Mouse (Mus musculus): Measurements from ENCODE around the gene Ppp4r3b. TPM values are rescaled to one million over a fixed set of nuclear protein-coding genes. Genes with fewer than 3 reads are reported as not detected.

Gene Ppp4r3b
- polyA plus RNA-seq (2015; fragmentation: Nextera tagmentation; extraction: Ambion mirVana): 47.4 and 47.7 TPM in 2 replicates

DNA sequence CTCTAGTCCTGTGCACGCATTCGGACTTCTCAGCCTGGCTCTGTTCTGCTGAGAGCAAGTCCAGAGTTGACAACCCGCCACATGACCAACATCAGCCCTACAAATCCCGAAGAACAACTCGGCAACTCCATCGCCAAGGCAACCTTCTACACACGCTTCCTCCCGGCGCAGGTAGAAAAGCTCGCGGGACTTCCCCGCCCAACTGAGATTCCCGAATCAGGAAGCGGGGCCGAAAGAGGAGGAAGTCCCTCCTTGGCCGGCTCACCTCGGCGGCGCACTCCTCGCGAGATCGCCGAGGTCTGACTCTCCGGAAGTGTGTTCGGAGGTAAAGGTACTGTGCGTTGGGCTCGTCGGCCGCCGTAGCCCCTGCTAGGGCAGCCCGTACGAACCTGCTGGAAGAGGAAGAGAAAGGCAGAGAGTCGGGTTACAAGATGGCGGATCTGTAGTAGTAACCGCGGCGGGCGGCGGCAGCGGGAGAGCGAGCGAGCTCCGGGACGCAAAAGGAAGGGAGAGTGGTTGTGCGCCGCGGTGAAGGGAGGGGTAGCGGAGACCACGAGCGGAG, at the start of gene Ppp4r3b:
Ppp4r3b (plus strand) TSS at position 328 of the 562 bp plus-strand sequence.
- TF ChIP-seq CTCF (IDR thresholded peaks at IDR 0.05; ENCODE audit: low read depth): peak; percentile 32; the same call in 1 of the 2 replicates
- H3K27ac ChIP-seq (ENCODE audit: low read depth, low read length): peak within 1 kb of the TSS; percentile 97
- peak within 1 kb of the TSS; percentile 97 for H3K4me3 ChIP-seq (ENCODE audit: low read depth, low read length)
- WGBS: under 1% methylated on average over 50 of the region's 50 CpGs
- peak within 1 kb of the TSS; percentile 92 for H3K4me2 ChIP-seq (replicated peaks; ENCODE audit: low read depth)
- ATAC-seq: peak; percentile 99
- no peaks in the 10 kb centered on the region for H3K36me3 ChIP-seq (ENCODE audit: control insufficient read depth, insufficient read depth)
- H3K4me1 ChIP-seq (replicated peaks; ENCODE audit: control insufficient read depth, insufficient read depth, low read length): no peaks in the 10 kb centered on the region
- H3K9me3 ChIP-seq (ENCODE audit: control insufficient read depth): no peaks in the 10 kb centered on the region
- H3K27me3 ChIP-seq (replicated peaks; ENCODE audit: control insufficient read depth, insufficient read depth, low read length): no peaks in the 10 kb centered on the region
- H3K9ac ChIP-seq (ENCODE audit: low read depth, low read length): peak within 1 kb of the TSS; percentile 93

DNA sequence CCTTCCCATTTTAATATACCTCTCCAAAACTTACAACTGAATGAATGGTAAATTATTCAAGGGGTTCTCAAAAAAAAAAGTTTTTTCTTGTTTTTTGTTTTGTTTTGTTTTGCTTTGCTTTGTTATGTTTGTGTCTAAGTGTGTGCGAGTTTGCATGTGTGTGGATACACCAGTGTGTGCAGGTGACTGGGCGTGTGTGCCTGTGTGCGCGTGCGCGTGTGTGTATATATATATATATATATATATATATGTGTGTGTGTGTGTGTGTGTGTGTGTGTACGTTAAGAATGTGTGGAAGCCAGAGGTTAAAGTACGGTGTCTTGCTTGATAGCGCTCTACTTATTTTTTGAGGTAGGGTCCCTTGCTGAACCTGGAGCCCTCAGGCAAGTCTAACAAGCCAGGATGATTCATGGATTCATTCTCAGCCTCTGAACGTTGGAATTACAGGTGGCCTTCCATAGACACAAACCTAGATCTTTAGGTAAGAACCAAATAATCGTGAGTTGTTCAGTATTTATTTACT, 42.8 kb upstream of the Ppp4r3b start:
- H3K4me2 ChIP-seq (replicated peaks; ENCODE audit: low read depth): peak overlapping the region; percentile 83
- ATAC-seq: peak; percentile 63
- 37% methylated on average over 11 of the region's 11 CpGs for WGBS
- H3K9ac ChIP-seq (ENCODE audit: low read depth, low read length): peak overlapping the region; percentile 77
- H3K36me3 ChIP-seq (ENCODE audit: control insufficient read depth, insufficient read depth): peaks cover 11% of the 10 kb centered on the region
- no peaks in the 10 kb centered on the region for H3K9me3 ChIP-seq (ENCODE audit: control insufficient read depth)
- H3K4me1 ChIP-seq (replicated peaks; ENCODE audit: control insufficient read depth, insufficient read depth, low read length): no peaks in the 10 kb centered on the region
- 0 out of 2 replicates have a peak overlapping the region, but pooled peaks have one; percentile 46 for H3K27ac ChIP-seq (ENCODE audit: low read depth, low read length)
- no peak for TF ChIP-seq CTCF (IDR thresholded peaks at IDR 0.05; ENCODE audit: low read depth)
- H3K4me3 ChIP-seq (ENCODE audit: low read depth, low read length): peak overlapping the region; percentile 90
- no peaks in the 10 kb centered on the region for H3K27me3 ChIP-seq (replicated peaks; ENCODE audit: control insufficient read depth, insufficient read depth, low read length)

DNA sequence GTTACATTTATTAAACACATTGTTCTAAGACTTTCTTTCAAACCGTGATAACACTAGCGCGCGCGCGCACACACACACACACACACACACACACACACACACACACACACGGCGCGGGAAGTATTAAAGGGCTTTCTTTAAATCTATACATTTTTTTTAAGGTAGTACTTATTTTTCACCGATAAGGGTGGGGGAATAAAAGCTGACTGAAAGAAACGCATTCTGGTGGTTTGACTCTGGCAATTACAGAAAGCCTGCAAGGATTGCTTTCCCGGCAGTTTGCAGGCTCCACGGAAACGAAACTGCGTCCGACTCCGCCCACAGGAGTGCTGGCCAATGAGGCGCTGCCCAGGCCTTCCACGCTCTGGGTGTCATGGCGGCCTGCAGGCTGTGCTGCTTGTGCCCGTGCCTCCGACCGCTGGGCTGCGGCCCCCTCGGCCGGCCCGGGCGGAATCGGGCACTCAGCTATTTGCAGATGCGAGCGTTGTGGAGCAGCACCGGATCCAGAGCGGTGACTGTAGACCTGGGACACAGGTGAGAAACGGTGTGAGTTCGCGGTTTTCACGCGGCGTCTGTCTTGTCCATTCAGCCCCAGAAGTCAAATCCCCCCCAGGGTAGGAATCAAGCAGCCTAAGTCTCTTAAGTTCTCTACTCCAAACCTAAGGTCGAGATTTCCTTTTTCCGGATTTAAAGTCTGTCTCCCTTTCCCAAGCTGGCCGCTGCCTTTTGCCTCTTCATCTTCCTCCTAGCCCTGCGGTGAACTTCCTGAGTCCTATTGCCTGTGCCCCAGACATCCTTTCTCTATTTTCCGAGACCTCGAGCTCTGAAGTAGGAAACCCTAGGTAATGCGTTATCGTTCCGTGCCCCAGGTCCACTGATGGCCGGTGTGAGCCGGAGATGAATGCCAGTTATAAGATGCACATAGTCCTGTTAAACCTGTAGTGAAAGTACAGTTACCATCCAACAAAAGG, 42.0 kb upstream of the Ppp4r3b start, which contains the start of gene Pnpt1:
Pnpt1 (plus strand) TSS at position 360 of the 971 bp plus-strand sequence.
- H3K27ac ChIP-seq (ENCODE audit: low read depth, low read length): peak within 1 kb of the TSS; percentile 64
- no peaks in the 10 kb centered on the region for H3K4me1 ChIP-seq (replicated peaks; ENCODE audit: control insufficient read depth, insufficient read depth, low read length)
- H3K4me3 ChIP-seq (ENCODE audit: low read depth, low read length): peak within 1 kb of the TSS; percentile 90
- no peaks in the 10 kb centered on the region for H3K9me3 ChIP-seq (ENCODE audit: control insufficient read depth)
- peak; percentile 100 for ATAC-seq
- H3K9ac ChIP-seq (ENCODE audit: low read depth, low read length): peak within 1 kb of the TSS; percentile 77
- peaks cover 13% of the 10 kb centered on the region for H3K36me3 ChIP-seq (ENCODE audit: control insufficient read depth, insufficient read depth)
- TF ChIP-seq CTCF (IDR thresholded peaks at IDR 0.05; ENCODE audit: low read depth): peak; percentile 12; the same call in 1 of the 2 replicates
- WGBS: 1% methylated on average over 50 of the region's 50 CpGs
- peak within 1 kb of the TSS; percentile 83 for H3K4me2 ChIP-seq (replicated peaks; ENCODE audit: low read depth)
- H3K27me3 ChIP-seq (replicated peaks; ENCODE audit: control insufficient read depth, insufficient read depth, low read length): no peaks in the 10 kb centered on the region

DNA sequence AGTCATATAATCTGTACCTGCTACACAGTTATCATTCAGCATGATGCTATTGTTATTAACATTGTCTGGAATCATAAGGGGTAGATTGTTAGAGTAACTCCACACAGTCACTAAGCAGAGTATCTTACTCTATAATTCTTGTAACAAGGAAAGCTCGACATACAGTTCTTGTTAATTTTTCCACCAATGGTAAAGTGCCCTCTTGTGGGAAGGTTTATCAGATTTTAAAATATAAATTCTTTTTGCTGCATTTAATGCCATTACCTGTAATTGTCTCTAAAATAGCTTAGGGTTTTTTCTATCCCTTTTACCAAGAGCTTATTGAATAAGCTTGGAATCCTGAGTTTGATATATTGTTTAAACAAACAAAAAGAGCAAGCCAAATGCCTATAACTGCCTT, 32.0 kb upstream of the Ppp4r3b start:
- H3K9ac ChIP-seq (ENCODE audit: low read depth, low read length): no peak overlapping the region
- ATAC-seq: no peak
- H3K27ac ChIP-seq (ENCODE audit: low read depth, low read length): no peak overlapping the region
- H3K9me3 ChIP-seq (ENCODE audit: control insufficient read depth): no peaks in the 10 kb centered on the region
- no peak overlapping the region for H3K4me2 ChIP-seq (replicated peaks; ENCODE audit: low read depth)
- H3K27me3 ChIP-seq (replicated peaks; ENCODE audit: control insufficient read depth, insufficient read depth, low read length): no peaks in the 10 kb centered on the region
- 53% methylated on average over 1 of the region's 1 CpGs for WGBS
- no peak for TF ChIP-seq CTCF (IDR thresholded peaks at IDR 0.05; ENCODE audit: low read depth)
- no peak overlapping the region for H3K4me3 ChIP-seq (ENCODE audit: low read depth, low read length)
- H3K4me1 ChIP-seq (replicated peaks; ENCODE audit: control insufficient read depth, insufficient read depth, low read length): no peaks in the 10 kb centered on the region
- peaks cover 33% of the 10 kb centered on the region for H3K36me3 ChIP-seq (ENCODE audit: control insufficient read depth, insufficient read depth)

DNA sequence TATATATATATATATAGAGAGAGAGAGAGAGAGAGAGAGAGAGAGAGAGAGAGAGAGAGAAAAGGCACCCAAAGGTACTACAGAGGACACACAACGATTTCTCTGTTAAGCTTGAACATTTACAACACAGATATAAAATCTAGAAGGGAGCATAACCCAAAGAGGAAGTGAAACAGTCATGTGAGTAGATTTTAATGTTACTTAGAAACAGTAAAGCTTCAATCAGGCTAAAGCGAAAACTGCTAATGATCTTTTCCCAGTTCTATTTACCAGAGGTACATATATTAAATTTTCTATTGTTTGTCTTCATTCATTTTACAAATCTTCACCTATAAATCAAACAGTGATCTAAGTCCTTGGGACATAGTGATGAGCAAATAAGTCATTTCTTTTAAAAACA, 23.8 kb upstream of the Ppp4r3b start:
- H3K4me3 ChIP-seq (ENCODE audit: low read depth, low read length): no peak overlapping the region
- H3K9ac ChIP-seq (ENCODE audit: low read depth, low read length): no peak overlapping the region
- H3K9me3 ChIP-seq (ENCODE audit: control insufficient read depth): no peaks in the 10 kb centered on the region
- no peak for TF ChIP-seq CTCF (IDR thresholded peaks at IDR 0.05; ENCODE audit: low read depth)
- no peaks in the 10 kb centered on the region for H3K4me1 ChIP-seq (replicated peaks; ENCODE audit: control insufficient read depth, insufficient read depth, low read length)
- peaks cover 30% of the 10 kb centered on the region for H3K36me3 ChIP-seq (ENCODE audit: control insufficient read depth, insufficient read depth)
- ATAC-seq: no peak
- H3K27me3 ChIP-seq (replicated peaks; ENCODE audit: control insufficient read depth, insufficient read depth, low read length): no peaks in the 10 kb centered on the region
- no peak overlapping the region for H3K4me2 ChIP-seq (replicated peaks; ENCODE audit: low read depth)
- H3K27ac ChIP-seq (ENCODE audit: low read depth, low read length): no peak overlapping the region
- WGBS: 87% methylated on average over 2 of the region's 2 CpGs

DNA sequence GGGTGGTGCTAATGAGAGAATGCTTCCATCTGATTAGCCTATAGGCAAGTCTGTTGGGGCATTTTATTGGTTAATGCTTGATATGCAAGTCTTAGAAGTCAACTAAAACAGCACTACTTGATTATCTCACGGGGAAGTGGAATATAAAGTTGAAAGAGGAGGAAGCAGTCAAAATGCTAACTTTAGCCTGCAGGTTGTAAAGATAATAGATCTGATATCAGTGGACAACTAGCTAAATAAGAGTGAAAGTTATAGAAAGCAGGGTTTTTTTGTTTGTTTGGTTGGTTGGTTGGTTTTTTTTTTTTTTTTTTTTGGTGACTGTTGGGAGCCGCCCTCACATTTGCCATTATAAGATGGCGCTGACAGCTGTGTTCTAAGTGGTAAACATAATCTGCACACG, 9.1 kb upstream of the Ppp4r3b start:
- Histone ChIP-seq H3K4me3 (ENCODE audit: low read depth, low read length) (no peak overlapping the region), H3K36me3 (ENCODE audit: control insufficient read depth, insufficient read depth) (peaks cover 18% of the 10 kb centered on the region), H3K4me1 (replicated peaks; ENCODE audit: control insufficient read depth, insufficient read depth, low read length) (no peaks in the 10 kb centered on the region), H3K27ac (ENCODE audit: low read depth, low read length) (no peak overlapping the region), H3K9ac (ENCODE audit: low read depth, low read length) (no peak overlapping the region), H3K9me3 (ENCODE audit: control insufficient read depth) (no peaks in the 10 kb centered on the region), H3K27me3 (replicated peaks; ENCODE audit: control insufficient read depth, insufficient read depth, low read length) (no peaks in the 10 kb centered on the region), H3K4me2 (replicated peaks; ENCODE audit: low read depth) (no peak overlapping the region)
- ATAC-seq: no peak
- no peak for TF ChIP-seq CTCF (IDR thresholded peaks at IDR 0.05; ENCODE audit: low read depth)
- 76% methylated on average over 4 of the region's 4 CpGs for WGBS
